Mouse (Mus musculus): Measurements from ENCODE around the gene Narf.
A peak's percentile ranks its signal among the peaks of the same experiment; 100 is the strongest.

Gene Narf

DNA sequence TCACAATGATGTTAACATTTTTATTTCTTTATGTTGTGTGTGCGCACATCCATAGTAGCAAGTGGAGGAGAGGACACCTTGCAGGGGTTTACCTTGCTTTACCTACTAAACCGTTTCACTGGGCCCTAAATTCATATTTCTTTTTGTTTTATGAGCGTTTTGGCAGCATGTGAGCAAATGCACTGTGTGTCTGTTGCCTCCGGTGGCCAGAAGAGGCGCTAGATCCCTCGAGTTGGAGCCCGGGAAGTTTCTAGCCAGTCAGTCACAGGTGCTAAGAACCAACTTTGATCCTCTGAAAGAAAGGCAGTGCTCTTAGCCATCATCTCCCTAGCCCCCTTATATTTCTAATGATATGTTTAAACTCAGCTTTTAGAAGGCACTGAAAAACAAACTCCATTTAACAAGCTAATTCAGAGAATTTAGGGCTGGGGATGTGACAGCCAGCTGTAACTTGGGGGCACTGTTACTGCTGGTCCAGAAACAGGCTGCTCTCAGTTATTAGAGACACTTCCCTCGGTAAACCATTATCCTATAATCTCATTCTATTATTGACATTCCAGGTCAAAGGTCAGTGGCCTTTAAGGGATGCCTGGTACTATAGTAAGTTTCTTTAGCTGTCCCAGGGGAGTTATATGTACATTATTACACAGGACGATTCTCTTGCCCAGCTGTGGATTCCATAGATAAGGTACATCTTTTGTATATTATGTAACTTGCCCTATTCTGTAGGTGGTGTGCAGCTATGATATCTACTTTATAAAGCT is 1.4 kb upstream of the Narf start:
- DNase-seq (ENCODE audit: low spot score in 2 of 2), result peak; percentile 57 to 61

DNA sequence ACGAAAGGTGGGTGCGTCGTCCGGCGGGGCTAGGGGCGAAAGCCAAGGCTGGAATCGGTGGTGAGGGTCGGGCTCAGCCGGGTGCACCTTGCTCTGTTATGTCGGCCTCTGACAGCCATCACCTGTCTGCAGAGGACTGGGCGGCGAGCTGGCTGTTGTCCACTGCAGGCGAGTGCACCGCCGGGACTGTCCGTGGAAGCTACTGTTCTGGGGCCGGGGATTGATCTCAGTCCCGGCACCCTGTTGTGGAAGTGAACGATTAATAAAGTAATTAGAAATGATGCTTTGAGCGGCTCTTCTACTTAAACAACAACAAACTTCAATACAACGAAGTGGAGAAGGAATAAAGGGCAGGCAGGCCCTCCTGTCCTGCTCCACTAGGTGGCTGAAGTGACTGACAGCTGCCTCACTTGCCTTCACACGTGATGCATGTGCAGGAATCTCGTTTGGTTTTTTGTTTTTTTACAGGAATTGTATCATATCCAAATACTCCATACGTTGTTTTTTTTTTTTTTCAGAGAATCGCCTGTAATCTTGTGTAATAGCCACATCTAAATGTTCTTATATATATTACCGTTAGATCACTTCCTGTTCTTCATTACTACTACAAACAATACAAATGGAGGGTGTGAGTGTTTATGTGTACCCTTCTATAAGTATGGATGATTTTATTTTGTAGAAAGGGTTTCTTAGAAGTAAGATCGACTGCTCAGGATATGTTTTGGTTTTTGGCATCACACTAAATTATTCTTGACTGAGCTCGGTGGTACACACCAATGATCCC is 484 bp downstream of the Narf start:
- DNase-seq (ENCODE audit: low spot score in 2 of 2), result peak; percentile 41 to 65

DNA sequence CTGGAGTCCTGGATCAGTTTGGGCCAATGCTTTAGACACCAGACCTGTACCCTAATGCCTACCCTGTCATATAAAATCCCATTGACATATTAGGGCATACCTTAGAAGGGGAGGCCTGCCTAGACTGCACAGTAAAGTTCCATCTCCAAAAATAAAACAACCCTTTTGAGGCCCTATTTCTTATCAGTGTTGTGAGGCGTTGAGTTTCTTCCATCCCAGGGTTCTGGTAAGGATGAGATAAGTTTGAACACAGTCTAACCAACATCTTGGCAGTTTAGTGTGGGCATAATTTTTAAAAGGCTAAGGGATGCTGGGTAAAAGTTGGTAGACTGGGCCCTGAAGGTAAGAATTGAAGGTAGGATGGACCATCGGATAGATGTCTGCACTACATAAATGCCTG is 2.6 kb downstream of the Narf start:
- peak; percentile 16 to 54 for DNase-seq (ENCODE audit: low spot score in 2 of 2)

DNA sequence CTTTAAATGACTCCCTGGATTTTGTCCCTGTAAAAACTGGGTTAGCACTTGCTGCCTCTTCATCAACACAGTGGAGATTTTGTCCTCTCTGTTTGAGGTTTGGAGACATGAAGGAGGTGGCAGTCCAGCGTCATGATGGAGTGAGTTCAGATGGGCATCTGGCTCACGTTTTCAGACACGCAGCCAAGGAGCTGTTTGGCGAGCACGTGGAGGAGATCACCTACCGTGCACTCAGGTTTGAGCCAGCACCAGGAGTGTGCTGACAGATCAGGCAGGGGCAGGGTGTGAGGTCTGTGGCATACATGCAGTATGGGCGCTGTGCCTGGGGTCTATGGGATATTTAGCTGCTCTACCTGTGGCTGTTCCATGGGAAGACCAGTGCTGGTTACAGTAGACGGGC is 13.1 kb downstream of the Narf start:
- DNase-seq (ENCODE audit: low spot score in 2 of 2), result no peak

DNA sequence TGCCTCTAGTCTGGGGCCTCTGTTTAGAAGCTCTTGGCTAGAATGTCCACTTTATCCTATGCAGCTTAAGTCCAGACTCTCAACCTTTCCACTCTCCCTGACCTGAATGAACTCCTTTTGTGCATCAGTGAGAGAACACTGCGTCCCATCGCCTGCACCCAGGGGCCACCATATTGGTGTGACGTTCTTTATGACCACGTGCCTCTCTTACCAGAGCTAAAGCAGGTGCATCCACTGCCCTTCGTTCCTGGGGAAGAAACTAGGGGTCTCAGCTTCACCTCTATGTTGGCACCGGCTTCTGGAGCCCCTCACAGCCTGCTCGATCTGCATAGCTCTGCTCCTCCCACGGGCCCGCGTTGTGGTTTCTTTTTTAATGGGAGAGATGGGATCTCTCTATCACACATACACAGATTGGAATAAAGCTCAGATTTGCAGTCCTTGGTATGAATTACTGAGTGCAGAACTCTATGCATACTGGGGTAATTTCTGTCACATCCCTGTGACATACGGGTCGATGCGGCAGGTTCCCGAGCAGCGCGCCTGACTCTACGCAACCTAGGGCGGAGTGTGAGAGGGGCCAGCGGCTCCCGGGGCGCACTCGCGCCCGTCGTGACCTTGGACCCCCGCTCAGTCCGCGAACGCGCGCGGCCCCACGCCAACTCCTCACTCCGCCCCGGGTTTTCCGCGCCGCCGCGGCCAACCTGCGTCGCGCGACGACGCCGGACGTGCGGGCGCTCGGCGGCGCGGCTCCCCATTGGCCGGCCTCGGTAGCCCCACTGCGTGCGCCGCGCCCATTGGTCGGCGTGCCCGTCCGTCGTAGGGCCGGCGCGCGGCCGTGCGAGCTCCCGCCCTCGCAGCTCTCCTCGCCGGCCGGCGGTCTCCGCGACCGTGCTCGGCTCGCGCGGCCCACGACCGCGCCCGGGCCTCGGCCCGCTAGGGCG is 22.4 kb downstream of the Narf start, which contains the start of gene Foxk2:
TSS of gene Foxk2 (plus strand) at position 831 of the 941 bp plus-strand sequence.
- peak; percentile 90 for DNase-seq (ENCODE audit: low spot score in 2 of 2)

DNA sequence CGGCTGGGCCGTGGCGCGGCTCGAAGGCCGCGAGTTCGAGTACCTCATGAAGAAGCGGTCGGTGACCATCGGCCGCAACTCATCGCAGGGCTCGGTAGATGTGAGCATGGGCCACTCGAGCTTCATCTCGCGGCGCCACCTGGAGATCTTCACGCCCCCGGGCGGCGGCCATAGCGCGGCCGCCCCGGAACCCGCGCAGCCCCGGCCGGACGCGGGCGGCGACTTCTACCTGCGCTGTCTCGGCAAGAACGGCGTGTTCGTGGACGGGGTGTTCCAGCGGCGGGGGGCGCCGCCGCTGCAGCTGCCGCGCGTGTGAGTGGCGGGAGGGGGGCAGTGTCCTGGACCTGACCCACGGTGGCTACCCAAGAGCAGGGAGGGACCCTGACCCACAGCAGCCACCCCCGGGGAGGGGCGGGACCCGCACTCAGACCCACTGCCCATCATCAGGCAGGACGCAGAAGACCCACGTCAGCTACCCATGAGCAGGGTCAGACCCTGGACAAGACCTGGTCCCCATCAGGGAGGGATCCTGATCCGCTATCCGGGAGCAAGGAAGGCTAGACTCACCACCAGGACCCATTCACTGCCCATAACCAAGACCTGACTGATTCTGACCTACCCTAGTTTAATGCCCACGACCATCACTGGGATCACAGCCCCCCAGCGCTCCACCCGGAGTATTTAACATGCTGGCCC is 23.3 kb downstream of the Narf start:
- DNase-seq (ENCODE audit: low spot score in 2 of 2), result peak; percentile 8 to 32

DNA sequence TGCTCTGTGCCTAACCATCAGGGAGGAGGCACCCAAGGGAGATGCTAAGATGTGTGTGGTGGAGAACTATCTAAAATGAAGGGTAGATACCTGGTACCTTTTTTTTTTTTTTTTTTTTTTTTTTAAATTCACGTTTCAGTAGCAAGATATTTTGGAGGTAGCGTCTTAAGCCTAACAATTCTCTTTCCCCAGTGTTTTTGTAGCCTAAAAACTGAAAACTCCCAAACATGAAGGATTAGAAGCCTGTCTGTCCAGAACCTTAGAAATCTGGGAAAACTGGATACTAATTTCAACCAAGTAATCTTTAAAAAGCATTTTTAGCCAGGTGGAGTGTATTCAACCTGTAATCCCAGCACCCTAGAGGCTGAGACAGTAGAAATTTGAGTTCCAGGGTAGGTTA is 24.0 kb downstream of the Narf start:
- no peak for DNase-seq (ENCODE audit: low spot score in 2 of 2)

DNA sequence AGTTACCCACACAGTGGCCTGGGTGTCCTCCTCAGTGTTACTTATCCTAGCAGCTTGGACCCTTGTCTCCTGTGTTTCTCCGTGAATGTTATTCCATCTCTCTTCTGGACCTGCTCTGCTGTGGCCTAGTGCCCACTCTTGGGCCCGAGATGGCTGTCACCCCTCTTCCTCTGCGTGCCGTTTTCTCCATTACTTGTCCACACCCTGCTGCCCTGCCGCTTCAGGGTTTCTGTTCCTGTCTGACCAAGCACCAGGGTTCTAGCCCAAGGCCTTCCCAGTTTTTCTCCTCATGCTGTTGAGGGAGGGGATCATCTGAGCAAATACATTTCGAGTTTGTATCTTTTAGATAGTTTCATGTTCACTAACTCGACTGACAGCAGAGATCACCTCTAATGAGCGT is 40.5 kb downstream of the Narf start:
- DNase-seq (ENCODE audit: low spot score in 2 of 2), result no peak

DNA sequence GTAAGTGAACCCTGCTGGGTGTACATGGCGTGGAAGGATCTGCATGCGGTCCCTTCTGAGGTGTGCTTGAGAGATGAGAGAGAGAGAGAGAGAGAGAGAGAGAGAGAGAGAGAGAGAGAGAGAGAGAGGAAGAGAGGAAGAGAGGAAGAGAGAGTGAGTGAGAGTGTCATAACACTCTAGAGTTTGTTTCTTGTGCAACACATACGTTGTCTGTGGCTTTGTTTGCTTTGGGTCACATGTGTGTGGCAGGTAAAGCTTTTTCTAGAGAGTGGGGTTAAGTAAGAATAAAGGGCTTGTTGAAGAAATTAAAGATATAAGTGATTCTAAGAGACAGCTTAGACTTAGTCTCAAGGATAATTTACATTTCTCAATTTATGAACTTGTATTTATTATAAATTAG is 41.0 kb downstream of the Narf start:
- no peak for DNase-seq (ENCODE audit: low spot score in 2 of 2)

DNA sequence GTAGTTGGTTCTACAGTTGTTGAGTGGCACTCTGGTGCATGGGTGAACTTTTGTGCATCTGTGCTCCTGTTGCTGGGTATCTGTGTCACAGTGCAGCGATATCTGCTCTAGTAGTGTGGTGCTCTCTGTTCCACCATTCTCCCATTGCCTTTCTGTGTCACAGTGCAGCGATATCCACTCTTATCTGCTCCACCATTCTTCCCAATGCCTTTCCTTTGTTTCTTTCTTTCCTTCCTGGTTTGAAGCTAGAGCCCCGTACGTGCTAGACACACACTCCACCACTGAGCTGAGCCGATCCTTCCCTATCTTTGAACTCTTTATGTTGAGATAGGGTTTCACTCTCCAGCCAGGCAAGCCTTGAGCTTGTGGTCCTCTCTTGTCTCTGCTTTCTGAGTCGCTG is 45.9 kb downstream of the Narf start:
- no peak for DNase-seq (ENCODE audit: low spot score in 2 of 2)

DNA sequence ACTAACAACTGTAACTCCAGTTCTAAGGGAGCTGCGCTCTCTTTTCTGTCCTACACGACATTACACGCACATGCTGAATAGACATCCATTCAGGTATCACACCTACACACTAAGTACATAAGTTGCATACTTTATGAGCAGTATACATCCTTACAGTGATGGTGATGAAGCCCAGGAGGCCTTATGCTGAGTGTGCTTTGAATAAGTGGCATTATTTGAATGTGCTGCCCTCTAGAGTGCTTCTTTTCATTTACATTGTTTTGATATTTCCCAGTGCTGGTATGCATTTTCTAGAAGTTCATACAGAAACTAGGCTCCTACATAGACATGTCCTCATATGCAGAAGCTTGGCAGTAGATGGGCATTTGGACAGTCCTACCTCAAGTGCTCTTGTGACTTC is 52.8 kb downstream of the Narf start:
- DNase-seq (ENCODE audit: low spot score in 2 of 2), result no peak

DNA sequence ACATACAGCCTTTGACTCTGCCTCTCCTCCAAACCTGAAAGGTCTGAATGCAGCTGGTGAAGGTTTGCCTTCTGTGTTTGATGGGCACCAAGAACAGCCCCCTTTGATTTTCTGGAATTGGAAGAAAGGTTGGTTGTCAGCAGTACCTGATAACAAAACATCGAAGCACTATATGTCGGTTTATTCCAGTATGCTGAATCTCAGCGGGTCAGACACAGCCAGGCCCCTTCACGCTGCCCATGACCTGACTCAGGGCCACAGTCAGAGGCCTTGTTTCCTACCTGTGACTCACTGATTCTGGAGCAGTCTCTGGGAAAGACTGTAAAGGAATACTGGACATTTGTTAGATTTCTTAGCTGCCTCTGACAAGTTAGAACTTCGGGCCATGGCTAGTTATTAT is 57.7 kb downstream of the Narf start:
- no peak for DNase-seq (ENCODE audit: low spot score in 2 of 2)

DNA sequence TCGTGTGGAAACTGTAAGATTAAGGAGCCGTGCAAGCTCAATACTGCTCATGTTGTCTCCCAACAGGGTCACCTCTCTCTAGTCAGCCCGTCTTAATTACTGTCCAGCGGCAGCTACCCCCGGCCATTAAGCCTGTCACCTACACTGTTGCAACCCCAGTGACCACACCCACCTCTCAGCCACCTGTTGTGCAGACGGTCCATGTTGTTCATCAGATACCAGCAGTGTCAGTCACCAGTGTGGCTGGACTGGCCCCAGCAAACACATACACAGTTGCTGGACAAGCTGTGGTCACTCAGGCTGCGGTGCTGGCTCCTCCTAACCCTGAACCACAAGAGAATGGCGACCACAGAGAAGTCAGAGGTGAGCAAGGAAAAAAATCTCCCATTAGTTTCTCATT is 61.4 kb downstream of the Narf start:
- DNase-seq (ENCODE audit: low spot score in 2 of 2), result no peak

DNA sequence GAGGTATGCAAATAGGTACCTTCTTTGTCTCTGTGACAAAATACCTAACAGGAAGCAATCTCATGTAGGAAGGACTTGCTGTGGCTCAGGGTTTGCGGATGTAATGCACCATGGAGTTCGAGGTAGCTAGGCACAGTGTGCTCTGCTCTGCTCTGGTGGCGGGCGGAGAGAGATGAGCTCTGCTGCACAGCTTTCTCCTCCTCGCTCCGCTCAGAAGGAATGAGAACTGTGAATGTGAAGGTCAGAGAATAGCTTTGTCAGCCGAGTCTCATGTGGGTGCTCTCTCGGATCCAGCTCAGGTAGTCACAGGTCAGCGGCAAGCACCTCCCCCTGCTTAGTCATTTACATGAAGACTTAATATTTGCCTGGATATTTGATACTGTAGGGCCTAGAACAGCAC is 63.2 kb downstream of the Narf start:
- no peak for DNase-seq (ENCODE audit: low spot score in 2 of 2)

DNA sequence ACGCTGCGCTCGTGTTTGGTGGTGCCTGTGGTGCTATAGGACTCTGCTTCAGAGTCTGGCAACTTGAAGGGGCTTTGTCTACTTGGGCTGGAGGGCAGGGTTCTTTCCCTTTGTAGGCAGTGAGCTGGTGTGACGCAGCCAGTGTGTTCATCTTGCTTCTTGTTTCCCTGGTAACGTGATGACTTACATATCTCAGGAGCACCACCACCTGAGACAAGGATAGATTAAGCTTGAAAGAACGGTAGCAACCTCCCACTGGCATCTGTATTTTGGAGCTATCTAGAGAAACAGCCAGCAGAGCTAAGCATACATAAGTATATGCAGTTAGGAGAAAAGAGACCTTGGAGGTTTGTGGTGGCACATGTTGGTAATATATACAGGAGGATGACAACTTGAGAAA is 68.3 kb downstream of the Narf start:
- DNase-seq (ENCODE audit: low spot score in 2 of 2), result no peak

Data from spleen, postnatal 36 days (tissue).